Mouse (Mus musculus) embryonic facial prominence, embryonic 10.5 days (tissue): Measurements from ENCODE around the gene Folr2. TPM values are rescaled to one million over a fixed set of nuclear protein-coding genes. Genes with fewer than 3 reads are reported as not detected.

ENCODE experiments used
- DNase-seq: peaks from one replicate; pipeline ENCODE4 v3.0.0-alpha.2; 2017; ENCODE audit warnings: low spot score
- H3K27ac ChIP-seq: fragments of 300-500 bp; sonication (generic); replicated peaks from 2 replicates; pipeline ENCODE4 v1.5.1; 2016; ENCODE audit warnings: mild to moderate bottlenecking
- H3K27me3 ChIP-seq: fragments of 300-500 bp; sonication (generic); replicated peaks from 2 replicates; pipeline ENCODE4 v1.6.1; 2016; ENCODE audit warnings: low read depth, mild to moderate bottlenecking; ENCODE audit not compliant: poor library complexity, severe bottlenecking
- H3K36me3 ChIP-seq: fragments of 300-500 bp; sonication (generic); replicated peaks from 2 replicates; pipeline ENCODE4 v1.6.1; 2016; ENCODE audit warnings: mild to moderate bottlenecking, moderate library complexity
- H3K4me1 ChIP-seq: fragments of 300-500 bp; sonication (generic); 2 replicates; pipeline ENCODE4 v1.6.1; 2016
- H3K4me3 ChIP-seq: fragments of 300-500 bp; sonication (generic); 2 replicates; pipeline ENCODE4 v1.5.1; 2016; ENCODE audit warnings: mild to moderate bottlenecking, moderate library complexity
- H3K9me3 ChIP-seq: fragments of 300-500 bp; sonication (generic); 2 replicates; pipeline ENCODE4 v1.6.1; 2016; ENCODE audit warnings: mild to moderate bottlenecking
- WGBS: fragments of 180-500 bp; shearing (Covaris S2); methylation state at CpG from one replicate; pipeline ENCODE4 v1.1.7; 2016; 5-methylcytosine and 5-hydroxymethylcytosine counted together
- polyA plus RNA-seq: library from polyadenylated mRNA; unstranded; fragments of >200 nt; fragmentation: Nextera tagmentation; extraction: Ambion mirVana; gene quantifications from 2 replicates; pipeline ENCODE4 v1.2.1, GENCODE M21; 2016

Gene Folr2
- polyA plus RNA-seq, 1 experiment from 2014 or later, result 0.49 TPM

DNA sequence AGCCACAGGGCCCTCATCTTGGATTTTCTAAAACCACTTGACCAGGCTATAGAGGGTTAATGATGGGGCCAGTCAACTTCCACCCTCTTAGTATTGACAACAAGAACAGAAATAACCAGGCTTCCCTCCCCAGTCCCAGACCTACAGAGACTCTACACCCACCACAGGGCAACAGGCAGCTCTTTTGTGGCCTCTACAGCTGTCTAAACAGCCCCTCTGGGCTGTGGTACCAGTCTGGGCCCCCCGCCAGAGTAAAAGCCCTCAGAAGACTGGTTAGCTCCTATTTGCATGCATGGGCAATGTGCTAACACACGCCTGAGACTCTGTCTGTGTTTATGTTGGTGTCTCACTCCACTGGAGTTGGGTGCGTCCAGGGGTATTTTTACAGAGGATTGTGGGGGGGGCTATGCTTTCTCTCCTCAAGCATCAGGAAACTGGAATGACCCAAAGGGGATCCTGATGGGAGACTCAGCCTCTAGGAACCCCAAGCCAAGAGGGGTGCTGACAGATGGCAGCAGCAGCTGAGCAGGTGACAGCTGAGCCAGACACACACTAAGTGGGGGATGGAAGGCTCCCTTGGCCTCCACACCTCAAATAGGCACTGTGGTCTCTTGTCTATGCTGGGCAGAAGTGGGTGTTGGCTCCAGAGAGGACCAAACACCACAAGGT lies 22.9 kb downstream of the Folr2 start:
- peak overlapping the region; percentile 88 for H3K4me3 ChIP-seq
- DNase-seq, result no peak
- peaks cover 54% of the 10 kb centered on the region for H3K36me3 ChIP-seq
- no peaks in the 10 kb centered on the region for H3K9me3 ChIP-seq
- H3K4me1 ChIP-seq, result peaks cover 40% of the 10 kb centered on the region
- WGBS, result 61% methylated on average over 3 of the region's 3 CpGs
- H3K27ac ChIP-seq, result peak overlapping the region; percentile 100; the same call in 1 of the 2 replicates
- H3K27me3 ChIP-seq, result no peaks in the 10 kb centered on the region

- Histone ChIP-seq H3K36me3 (peaks cover 61% of the 10 kb centered on the region), H3K27ac (no peak overlapping the region), H3K27me3 (no peaks in the 10 kb centered on the region), H3K9me3 (no peaks in the 10 kb centered on the region), H3K4me1 (peaks cover 33% of the 10 kb centered on the region), H3K4me3 (no peak overlapping the region)
- DNase-seq, result no peak
- WGBS, result 74% methylated on average over 5 of the region's 5 CpGs
These were observed 23.6 kb downstream of the Folr2 start for GRCm38 (mm10) chr7:101833352-101833751.

GRCm38 (mm10) chr7:101832372-101832771 lies 24.6 kb downstream of the Folr2 start:
- Histone ChIP-seq H3K27ac (no peak overlapping the region), H3K9me3 (no peaks in the 10 kb centered on the region), H3K36me3 (peaks cover 71% of the 10 kb centered on the region), H3K27me3 (no peaks in the 10 kb centered on the region), H3K4me1 (peaks cover 29% of the 10 kb centered on the region), H3K4me3 (no peak overlapping the region)
- whole genome bisulfite sequencing, result 93% methylated on average over 4 of the region's 4 CpGs
- DNase-seq, result no peak

- no peak for DNase-seq
- no peaks in the 10 kb centered on the region for H3K27me3 ChIP-seq
- H3K27ac ChIP-seq, result no peak overlapping the region
- peaks cover 80% of the 10 kb centered on the region for H3K36me3 ChIP-seq
- peaks cover 29% of the 10 kb centered on the region for H3K4me1 ChIP-seq
- H3K4me3 ChIP-seq, result no peak overlapping the region
- 92% methylated on average over 8 of the region's 8 CpGs for WGBS
- no peaks in the 10 kb centered on the region for H3K9me3 ChIP-seq
These were observed 25.6 kb downstream of the Folr2 start for GRCm38 (mm10) chr7:101831437-101831836.

DNA sequence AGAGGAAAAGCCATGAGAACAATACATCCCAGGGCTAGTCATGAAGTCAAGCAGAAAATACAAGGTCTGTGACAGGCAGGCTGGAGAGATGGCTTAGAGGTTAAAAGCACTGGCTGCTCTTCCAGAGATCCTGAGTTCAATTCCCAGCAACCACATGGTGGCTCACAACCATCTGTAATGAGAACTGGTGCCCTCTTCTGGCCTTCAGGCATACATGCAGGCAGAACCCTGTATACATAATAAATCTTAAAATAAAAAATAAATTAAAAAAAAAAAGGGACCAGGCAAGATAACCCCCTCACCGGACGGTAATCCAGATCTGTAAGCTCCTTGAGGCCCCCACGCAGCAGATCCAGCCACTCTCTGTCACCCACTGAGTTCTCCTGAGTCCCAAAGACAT lies 26.6 kb downstream of the Folr2 start:
- DNase-seq, result no peak
- WGBS, result 99% methylated on average over 3 of the region's 3 CpGs
- H3K36me3 ChIP-seq, result peaks cover 91% of the 10 kb centered on the region

GRCm38 (mm10) chr7:101823758-101824630 lies 33.0 kb downstream of the Folr2 start:
- H3K27me3 ChIP-seq, result peaks cover 54% of the 10 kb centered on the region
- no peak for DNase-seq
- no peaks in the 10 kb centered on the region for H3K9me3 ChIP-seq
- H3K4me3 ChIP-seq, result 0 out of 2 replicates have a peak overlapping the region, but pooled peaks have one; percentile 6
- H3K4me1 ChIP-seq, result peaks cover 43% of the 10 kb centered on the region
- WGBS, result 85% methylated on average over 18 of the region's 18 CpGs
- no peak overlapping the region for H3K27ac ChIP-seq
- H3K36me3 ChIP-seq, result peaks cover 64% of the 10 kb centered on the region

More for the DNA sequence above, 26.6 kb downstream of the Folr2 start:
- Histone ChIP-seq H3K9me3 (no peaks in the 10 kb centered on the region), H3K4me1 (peaks cover 19% of the 10 kb centered on the region), H3K4me3 (no peak overlapping the region), H3K27ac (no peak overlapping the region), H3K27me3 (no peaks in the 10 kb centered on the region)

DNA sequence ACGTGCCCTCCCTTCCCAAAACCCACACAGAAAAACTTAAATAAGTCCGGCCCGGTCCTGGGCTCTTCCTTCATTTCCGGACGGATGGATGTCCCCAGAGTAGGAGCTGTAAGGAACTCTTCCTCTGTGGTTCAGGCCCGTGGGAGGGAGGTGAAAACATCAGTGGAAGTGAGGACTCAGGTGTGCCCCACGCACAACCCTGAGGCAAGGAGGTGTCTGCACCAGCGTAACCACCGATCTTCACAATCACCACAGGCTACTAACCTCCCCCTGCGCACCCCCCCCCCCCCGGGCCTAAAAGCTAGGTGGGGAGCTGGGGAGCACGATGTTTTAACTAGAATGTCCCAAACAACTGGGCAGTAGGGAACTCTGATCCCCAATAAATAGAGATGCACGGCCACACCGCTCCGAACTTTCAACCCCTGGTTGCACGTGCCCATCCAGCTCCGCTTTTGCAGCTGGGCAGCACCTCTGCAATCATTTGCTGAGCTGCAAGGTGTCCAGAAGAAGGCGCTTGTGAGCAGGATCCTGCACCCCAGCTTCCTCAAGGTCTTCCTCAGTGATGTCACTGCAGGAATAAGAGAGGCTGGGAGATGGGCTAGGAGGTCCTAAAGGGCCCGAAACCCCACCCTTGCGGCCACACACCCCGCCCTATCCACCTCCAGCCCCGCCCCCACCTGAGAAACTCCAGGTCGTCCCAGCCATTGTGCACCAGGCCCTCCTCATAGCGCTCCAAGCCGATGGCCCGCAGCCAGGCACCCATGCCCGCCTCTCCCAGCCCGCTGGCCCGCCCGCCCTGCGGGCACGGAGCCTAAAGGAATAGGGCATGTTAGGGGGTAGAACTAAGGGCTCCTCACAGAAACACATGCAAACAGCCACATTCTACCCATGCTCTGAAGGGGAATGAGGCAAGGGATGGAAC lies 33.9 kb downstream of the Folr2 start:
- no peak overlapping the region for H3K27ac ChIP-seq
- no peaks in the 10 kb centered on the region for H3K9me3 ChIP-seq
- 0 out of 2 replicates have a peak overlapping the region, but pooled peaks have one; percentile 64 for H3K4me3 ChIP-seq
- peaks cover 55% of the 10 kb centered on the region for H3K36me3 ChIP-seq
- peaks cover 63% of the 10 kb centered on the region for H3K27me3 ChIP-seq
- DNase-seq, result peak; percentile 62
- H3K4me1 ChIP-seq, result peaks cover 49% of the 10 kb centered on the region
- WGBS, result 27% methylated on average over 32 of the region's 32 CpGs

DNA sequence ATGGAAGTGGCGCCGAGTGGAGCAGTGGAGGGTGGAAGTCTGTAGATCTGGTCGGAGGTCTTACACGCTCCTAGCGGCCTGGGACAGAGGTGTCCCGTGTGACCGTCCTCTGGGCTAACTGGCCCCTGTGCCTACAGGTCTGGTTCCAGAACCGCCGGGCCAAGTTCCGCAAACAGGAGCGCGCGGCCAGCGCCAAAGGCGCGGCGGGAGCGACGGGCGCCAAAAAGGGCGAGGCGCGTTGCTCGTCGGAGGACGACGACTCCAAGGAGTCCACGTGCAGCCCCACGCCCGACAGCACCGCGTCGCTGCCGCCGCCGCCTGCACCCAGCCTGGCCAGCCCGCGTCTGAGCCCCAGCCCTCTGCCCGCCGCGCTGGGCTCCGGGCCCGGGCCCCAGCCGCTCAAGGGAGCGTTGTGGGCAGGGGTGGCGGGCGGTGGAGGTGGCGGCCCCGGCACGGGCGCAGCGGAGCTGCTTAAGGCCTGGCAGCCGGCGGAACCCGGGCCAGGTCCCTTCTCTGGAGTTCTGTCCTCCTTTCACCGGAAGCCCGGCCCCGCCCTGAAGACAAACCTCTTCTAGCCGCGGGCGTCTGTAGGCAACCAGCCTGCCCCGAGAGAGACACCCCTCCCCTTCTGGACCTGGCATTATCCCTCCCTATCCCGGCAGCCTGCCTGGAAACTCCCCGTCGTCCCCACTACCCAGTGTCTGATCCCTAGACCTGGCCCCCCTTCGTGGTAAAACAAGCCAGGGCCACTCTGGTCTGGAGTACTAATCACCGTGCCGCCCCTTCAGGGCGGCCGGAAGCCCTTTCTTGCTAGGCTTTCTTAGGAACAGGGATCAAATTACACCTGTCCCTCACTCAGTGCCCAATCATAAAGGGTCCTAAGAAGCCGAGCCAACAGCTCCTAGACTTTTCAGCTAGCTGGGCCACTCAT lies 35.2 kb downstream of the Folr2 start:
- H3K4me3 ChIP-seq, result peak overlapping the region; percentile 64
- peaks cover 55% of the 10 kb centered on the region for H3K4me1 ChIP-seq
- under 1% methylated on average over 71 of the region's 71 CpGs for WGBS
- DNase-seq, result peak; percentile 88
- H3K36me3 ChIP-seq, result peaks cover 42% of the 10 kb centered on the region
- H3K27ac ChIP-seq, result peak overlapping the region; percentile 90
- H3K27me3 ChIP-seq, result peaks cover 75% of the 10 kb centered on the region
- no peaks in the 10 kb centered on the region for H3K9me3 ChIP-seq

DNA sequence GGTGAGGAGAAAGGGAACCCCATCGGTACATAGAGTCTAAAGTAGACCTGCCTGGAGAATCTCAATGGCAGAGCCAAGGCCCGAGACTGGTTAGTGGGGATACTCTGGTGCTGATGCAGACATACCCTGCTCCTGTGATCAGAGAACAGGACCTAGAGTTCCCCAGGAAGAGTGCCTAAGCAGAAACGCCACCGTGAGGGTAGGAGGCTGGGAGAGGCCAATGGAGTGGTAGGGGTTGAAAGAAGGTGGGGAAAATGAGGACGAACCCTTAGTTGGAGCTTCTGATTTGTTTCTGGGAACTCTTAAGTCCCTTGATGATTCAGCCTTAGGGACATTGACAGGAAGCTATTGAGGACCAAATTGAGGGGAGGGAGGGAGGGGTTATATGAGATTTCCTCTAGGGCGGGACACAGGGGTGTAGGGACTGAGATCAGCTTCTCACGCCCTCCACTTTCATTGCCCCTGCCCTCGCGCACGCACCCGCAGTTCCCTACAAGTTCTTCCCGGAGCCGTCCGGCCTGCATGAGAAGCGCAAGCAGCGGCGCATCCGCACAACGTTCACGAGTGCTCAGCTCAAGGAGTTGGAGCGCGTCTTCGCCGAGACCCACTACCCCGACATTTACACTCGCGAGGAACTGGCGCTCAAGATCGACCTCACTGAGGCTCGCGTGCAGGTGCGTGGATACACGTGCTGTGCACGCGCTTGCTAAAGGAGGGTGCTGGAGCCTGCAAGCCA lies 36.5 kb downstream of the Folr2 start:
- Histone ChIP-seq H3K36me3 (peaks cover 29% of the 10 kb centered on the region), H3K9me3 (no peaks in the 10 kb centered on the region), H3K27ac (no peak overlapping the region; the same call in 1 of the 2 replicates), H3K27me3 (peaks cover 89% of the 10 kb centered on the region), H3K4me3 (peak overlapping the region; percentile 64), H3K4me1 (peaks cover 55% of the 10 kb centered on the region)
- peak; percentile 55 for DNase-seq
- WGBS, result 2% methylated on average over 35 of the region's 35 CpGs

DNA sequence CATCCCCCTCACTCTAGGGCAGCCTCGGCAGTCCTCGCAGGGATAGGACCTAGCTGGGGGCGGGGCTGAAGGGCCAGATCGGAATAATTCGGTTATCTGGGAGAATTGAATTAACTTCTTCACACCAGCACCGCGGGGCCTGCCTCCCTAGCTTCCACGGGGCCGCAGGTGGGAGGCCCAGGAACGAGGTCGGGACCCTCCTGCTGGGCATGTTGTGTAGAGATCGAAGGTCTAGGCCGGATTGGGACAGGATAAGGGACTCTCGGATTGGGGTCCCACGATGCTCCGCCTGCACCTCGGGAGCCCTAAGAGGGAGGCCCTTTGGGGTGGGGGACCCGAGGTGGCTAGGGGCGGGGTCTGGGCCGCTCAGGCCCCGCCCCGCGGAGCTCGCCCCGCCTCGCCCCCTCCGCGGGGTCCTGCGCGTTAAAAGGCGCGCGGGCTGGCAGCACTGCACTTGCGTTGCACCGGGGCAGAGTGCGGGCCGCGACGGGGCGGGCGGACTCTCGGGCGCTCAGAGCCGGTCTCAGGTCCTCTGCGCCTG lies 39.1 kb downstream of the Folr2 start, which contains the start of gene Phox2a:
Gene Phox2a (plus strand): TSS at position 453 of the 541 bp plus-strand sequence.
- no peaks in the 10 kb centered on the region for H3K9me3 ChIP-seq
- 1% methylated on average over 45 of the region's 45 CpGs for WGBS
- peak within 1 kb of the TSS; percentile 52 for H3K4me3 ChIP-seq
- H3K27me3 ChIP-seq, result peaks cover 78% of the 10 kb centered on the region
- peaks cover 41% of the 10 kb centered on the region for H3K4me1 ChIP-seq
- no peak within 1 kb of the TSS; the same call in 1 of the 2 replicates for H3K27ac ChIP-seq
- H3K36me3 ChIP-seq, result peaks cover 3% of the 10 kb centered on the region
- DNase-seq, result peak; percentile 36
